Mouse (Mus musculus): ENCODE data around the gene Epas1.

The Epas1 gene

GRCm38 (mm10) chr17:86788316-86788715 lies 34.8 kb downstream of the Epas1 start:
- no peak for DNase-seq (ENCODE audit: low spot score)

GRCm38 (mm10) chr17:86791925-86792324 lies 38.4 kb downstream of the Epas1 start:
- no peak for DNase-seq (ENCODE audit: low spot score)

GRCm38 (mm10) chr17:86795773-86796172 lies 42.3 kb downstream of the Epas1 start:
- DNase-seq (ENCODE audit: low spot score): no peak

DNA sequence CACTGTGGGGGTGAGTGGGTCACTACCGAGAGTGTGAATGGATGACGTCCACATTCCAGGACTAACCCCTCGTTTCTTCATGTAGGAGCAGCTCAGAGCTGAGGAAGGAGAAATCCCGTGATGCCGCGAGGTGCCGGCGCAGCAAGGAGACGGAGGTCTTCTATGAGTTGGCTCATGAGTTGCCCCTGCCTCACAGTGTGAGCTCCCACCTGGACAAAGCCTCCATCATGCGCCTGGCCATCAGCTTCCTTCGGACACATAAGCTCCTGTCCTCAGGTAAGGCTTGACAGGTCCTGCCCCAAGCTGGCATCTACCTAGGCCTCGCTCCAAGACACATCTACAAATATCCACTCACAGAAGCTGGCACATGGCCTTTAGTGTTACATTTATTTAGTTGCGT lies 43.5 kb downstream of the Epas1 start:
- no peak for DNase-seq (ENCODE audit: low spot score)

DNA sequence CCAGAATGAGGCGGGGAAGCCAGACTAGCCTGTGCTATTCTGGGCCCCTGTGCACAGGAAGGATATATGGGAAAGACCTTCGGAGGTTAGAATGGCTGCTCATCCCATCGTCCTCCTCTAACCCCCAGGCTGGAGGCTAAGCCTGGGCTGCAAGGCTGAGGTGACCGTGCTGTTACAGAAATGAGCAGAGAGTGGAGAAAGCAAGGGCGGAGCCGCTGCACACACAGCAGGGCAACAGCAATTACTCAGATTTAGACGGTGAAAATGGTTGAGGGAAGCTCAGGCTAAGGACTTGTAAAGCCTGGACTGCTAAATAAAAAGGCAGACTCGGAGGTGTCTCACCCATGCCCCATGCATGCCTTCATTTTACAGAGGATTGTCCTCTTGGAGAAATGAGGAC lies 45.0 kb downstream of the Epas1 start:
- no peak for DNase-seq (ENCODE audit: low spot score)

DNA sequence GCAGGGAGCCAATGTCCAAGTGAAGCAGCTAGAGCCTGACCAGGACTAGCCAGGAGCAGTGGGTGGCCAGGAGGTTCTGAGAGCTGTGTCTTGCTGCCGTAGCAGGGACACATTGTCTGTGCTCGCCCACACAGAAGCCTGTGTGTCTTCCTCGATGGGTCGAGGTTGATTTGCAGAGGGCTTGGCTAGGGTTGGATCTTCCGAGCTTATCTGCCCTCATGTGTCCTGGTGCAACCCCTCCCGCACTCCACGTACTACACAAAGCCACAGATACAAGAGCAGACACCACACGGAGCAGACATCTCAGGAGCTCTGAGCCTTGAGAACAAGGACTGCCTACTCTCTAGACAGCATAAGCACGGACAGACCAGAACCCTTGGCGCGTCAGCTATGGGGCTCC lies 45.5 kb downstream of the Epas1 start:
- DNase-seq (ENCODE audit: low spot score): no peak

GRCm38 (mm10) chr17:86800535-86800934 lies 47.0 kb downstream of the Epas1 start:
- no peak for DNase-seq (ENCODE audit: low spot score)

DNA sequence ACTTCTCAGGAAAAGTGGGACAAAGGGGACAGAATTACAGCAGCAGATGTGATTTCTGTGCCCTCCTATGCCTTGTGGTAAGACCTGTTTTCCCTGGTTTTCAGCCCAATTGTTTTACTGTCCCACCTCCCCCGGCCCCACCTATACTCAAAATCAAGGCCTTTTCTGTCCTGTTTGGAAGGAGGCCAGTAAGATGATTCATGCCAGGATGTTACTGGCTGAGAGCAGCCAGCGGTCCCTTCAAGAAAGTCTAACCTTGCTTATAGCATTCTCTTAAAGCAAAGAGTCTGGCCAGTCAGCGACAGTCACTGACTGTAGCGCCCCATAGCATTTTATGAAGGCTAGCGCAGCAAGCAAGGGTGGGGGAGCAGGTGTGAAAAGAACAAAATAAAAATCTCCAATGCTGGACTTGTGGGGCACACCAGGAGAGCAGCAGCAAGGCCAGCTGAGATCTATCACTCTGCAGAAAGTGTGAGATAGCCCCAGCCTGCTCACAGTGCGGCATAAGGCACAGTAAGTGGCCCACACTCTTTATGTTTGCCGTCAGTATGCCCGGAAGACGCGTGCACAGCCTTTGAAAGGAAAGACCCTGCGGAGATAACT lies 47.8 kb downstream of the Epas1 start:
- DNase-seq (ENCODE audit: low spot score): no peak

DNA sequence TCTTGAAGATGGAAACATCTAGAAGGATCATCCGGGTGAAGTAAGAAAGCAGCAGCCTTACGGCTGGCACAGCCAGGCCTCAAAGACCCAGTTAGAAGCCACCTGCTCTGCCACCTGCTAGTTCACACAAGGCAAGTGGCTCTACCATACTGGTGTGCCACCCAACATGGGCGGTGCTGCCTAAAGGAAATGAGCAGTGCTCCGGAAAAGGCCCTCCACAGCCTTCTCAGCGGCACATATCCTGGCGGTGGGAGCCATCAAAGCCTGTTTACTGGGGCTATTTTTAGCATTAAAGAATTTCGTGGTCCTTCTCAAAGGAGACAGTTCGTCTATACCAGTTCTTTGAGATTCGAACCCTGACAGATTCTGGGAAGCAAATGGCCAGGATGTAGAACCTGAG lies 48.4 kb downstream of the Epas1 start:
- DNase-seq (ENCODE audit: low spot score): no peak

DNA sequence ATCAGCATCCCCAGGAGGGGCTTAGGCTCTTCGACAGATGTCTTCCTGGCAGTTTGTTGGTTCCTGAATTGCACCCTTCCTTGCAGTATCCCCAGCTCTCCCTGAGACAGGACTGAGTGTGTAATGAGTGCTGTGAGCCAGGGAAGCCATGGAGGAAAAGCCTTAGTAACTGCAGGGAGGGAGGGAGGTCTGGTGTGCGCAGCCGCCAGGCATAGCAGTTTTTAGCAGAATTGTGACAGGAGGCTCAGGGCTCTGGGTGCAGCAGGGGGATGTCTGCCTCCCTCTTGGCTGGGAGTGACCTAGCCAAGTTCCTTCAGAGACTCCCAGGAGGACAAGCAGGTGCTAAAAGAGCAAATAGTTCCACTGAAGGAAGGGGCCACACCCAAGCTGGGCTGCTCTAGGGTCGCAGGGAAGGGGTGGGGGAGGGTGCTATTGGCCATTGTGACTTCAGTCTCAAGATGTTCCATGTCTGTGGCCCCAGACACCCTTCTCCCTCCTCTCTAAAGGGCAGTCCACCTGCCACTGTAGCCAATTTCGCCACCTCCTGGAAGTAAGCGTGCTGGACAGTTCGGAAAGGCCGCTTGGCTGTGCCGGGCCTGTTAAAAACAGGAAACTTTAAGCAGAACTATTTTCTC lies 49.0 kb downstream of the Epas1 start:
- DNase-seq (ENCODE audit: low spot score): no peak

- no peak for DNase-seq (ENCODE audit: low spot score)
Measured at GRCm38 (mm10) chr17:86803147-86803546, 49.6 kb downstream of the Epas1 start.

DNA sequence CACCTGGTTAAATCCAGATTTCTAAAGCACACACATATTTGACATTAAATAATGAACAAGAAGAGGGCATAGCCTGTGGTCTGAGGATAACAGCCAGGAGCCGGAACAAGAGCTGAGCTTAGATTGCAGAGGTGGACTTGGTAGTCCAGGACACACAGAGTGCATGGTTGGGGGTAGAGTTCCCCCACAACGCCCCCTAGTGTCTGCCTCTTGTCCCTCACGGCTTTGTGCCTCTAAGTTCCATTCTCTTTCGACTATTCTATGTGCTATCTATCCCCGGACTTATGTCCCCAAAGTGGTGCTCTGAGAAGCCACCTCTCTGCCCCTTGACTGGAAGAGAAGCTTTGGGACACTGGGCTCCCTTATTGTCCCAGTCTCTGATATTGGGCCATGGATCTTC lies 50.2 kb downstream of the Epas1 start:
- no peak for DNase-seq (ENCODE audit: low spot score)

DNA sequence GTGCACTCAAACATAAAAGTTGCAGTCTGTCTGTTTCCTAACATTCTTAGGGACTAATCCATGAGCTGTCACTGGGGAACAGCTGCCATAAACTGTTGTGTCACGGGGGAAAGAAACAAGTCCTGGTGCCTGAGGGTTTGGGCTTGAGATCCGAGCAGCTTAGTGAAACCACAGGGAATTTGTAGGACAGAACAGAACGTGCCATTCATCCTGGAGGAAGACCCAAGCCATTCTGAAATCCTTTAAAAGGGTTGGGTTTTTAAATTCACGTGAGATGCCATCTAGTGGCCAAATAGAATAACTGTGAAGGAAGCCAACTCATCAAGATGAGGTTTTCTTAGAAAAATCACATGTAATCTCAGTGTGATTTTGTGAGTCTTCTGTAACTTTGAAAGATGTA lies 58.5 kb downstream of the Epas1 start:
- DNase-seq (ENCODE audit: low spot score): peak; percentile 14

GRCm38 (mm10) chr17:86814320-86814719 lies 60.8 kb downstream of the Epas1 start:
- no peak for DNase-seq (ENCODE audit: low spot score)

GRCm38 (mm10) chr17:86815016-86815865 lies 61.7 kb downstream of the Epas1 start:
- DNase-seq (ENCODE audit: low spot score): no peak

DNA sequence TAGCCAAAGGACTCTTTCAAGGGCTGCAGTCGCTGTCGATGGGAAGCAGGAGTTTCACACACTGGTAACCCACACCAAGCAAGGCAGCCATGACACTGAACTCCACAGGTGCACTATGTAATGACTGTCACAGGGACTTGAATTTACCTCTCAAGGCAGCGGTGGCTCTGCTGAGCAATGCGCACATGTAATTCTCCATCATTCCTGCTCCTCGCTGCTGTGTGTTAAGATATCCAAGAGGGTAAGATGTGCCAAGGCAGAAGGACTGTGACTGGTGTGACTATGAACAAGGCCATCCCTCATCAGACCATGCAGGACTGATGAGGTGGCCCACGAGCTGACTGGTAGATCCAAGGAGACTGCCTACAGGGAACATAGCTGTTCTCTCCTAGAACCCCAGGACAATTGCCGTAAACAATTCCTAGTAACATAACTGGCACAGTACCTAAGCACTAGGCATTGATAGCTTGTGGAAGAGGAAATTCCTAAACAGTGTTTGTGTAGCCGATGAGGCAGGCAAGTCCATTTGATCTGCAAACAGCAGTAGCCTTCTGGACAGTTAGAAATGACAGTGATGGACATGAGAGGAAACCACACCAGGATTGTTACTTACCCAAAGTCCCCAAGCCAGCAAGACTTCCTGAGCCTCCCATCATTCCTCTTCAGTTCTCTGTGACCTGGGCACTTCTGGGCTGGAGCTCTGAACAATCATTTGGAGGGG lies 68.7 kb downstream of the Epas1 start:
- no peak for DNase-seq (ENCODE audit: low spot score)

GRCm38 (mm10) chr17:86824502-86825162 lies 71.1 kb downstream of the Epas1 start:
- DNase-seq (ENCODE audit: low spot score): no peak

GRCm38 (mm10) chr17:86825163-86825902 lies 71.8 kb downstream of the Epas1 start:
- DNase-seq (ENCODE audit: low spot score): no peak

GRCm38 (mm10) chr17:86826376-86826775 lies 72.9 kb downstream of the Epas1 start:
- DNase-seq (ENCODE audit: low spot score): no peak

DNA sequence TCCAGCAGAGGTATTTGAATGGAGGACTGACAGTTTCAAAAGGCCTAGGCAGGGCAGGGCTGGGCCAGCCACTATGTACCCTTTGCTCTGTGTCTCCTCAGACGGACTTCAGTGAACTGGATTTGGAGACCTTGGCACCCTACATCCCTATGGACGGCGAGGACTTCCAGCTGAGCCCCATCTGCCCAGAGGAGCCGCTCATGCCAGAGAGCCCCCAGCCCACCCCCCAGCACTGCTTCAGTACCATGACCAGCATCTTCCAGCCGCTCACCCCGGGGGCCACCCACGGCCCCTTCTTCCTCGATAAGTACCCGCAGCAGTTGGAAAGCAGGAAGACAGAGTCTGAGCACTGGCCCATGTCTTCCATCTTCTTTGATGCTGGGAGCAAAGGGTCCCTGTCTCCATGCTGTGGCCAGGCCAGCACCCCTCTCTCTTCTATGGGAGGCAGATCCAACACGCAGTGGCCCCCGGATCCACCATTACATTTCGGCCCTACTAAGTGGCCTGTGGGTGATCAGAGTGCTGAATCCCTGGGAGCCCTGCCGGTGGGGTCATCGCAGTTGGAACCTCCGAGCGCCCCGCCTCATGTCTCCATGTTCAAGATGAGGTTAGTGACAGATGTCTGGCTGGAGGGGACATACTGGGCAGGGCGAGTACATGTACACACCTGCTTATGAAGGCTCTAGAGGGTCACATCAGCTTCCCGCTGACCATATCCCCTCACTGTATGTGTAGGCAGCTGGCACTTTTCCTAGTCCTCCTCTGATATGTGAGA lies 74.1 kb downstream of the Epas1 start:
- no peak for DNase-seq (ENCODE audit: low spot score)

GRCm38 (mm10) chr17:86828500-86828899 lies 75.0 kb downstream of the Epas1 start:
- no peak for DNase-seq (ENCODE audit: low spot score)
